Mouse (Mus musculus) C2C12 (cell line): ENCODE measurements around the gene Btaf1.

Experiments used
- CTCF ChIP-seq: IDR thresholded peaks from one replicate; pipeline ENCODE4 v1.5.1; 2011; ENCODE audit not compliant: control insufficient read depth, insufficient read depth, insufficient read length
- FOSL1 ChIP-seq: IDR thresholded peaks from one replicate; pipeline ENCODE4 v1.8.0; 2011; ENCODE audit warnings: mild to moderate bottlenecking, low read length; ENCODE audit not compliant: poor library complexity, insufficient read depth, severe bottlenecking
- MYOG ChIP-seq: IDR thresholded peaks from one replicate; pipeline ENCODE4 v1.6.1; 2011; ENCODE audit not compliant: control insufficient read depth, insufficient read length; ENCODE audit errors: extremely low read depth
- USF1 ChIP-seq: IDR thresholded peaks from one replicate; pipeline ENCODE4 v1.6.1; 2011; ENCODE audit warnings: low read depth, mild to moderate bottlenecking, control low read depth, moderate library complexity

DNA sequence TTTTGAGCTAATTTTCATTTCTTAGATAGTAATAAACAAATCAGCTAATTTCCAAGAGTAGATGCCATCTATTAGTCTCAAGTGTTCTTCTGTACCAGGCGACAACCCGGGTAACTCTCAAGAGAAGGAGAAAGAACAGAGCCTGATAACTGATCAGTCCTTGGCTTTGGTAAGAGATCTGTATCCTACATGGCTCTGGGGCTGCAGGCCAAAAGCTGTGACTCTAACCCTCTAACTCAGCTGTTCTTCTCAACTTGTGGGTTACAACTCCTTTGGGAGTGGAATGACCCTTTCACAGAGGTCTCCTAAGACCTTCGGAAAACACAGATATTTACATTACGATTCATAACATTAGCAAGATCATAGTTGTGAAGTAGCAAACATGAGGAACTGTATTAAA lies 134.2 kb downstream of the Btaf1 start:
- no peak for TF ChIP-seq CTCF
- no peak for TF ChIP-seq FOSL1
- TF ChIP-seq USF1, result no peak
- no peak for TF ChIP-seq MYOG
